Mouse (Mus musculus) lung, embryonic 14.5 days (tissue): Measurements from ENCODE around the gene Slc27a1. TPM values are rescaled to one million over a fixed set of nuclear protein-coding genes. Genes with fewer than 3 reads are reported as not detected.
"Not testable (repeated sequence)": the region's sequence is repeated elsewhere in the genome, so short reads cannot be mapped to it uniquely, and the experiment has no call there.

Experiments
- ATAC-seq: fragments of 200-750 bp; cut with Nextera tagmentation; 2 replicates; pipeline ENCODE4 v1.8.0; 2017; ENCODE audit warnings: mild to moderate bottlenecking, moderate TSS enrichment, moderate library complexity; ENCODE audit not compliant: insufficient read depth
- DNase-seq: peaks from one replicate; pipeline ENCODE4 v3.0.0-alpha.2; 2015
- H3K27ac ChIP-seq: fragments of 300-500 bp; sonication (generic); 2 replicates; pipeline ENCODE4 v1.5.1; 2014; ENCODE audit warnings: low read depth, mild to moderate bottlenecking, moderate library complexity
- H3K27me3 ChIP-seq: fragments of 300-500 bp; sonication (generic); 2 replicates; pipeline ENCODE4 v1.6.1; 2014; ENCODE audit warnings: low read length, control low read depth; ENCODE audit not compliant: insufficient read depth
- H3K36me3 ChIP-seq: fragments of 300-500 bp; sonication (generic); 2 replicates; pipeline ENCODE4 v1.6.1; 2014; ENCODE audit warnings: control low read depth; ENCODE audit not compliant: insufficient read depth
- H3K4me1 ChIP-seq: fragments of 300-500 bp; sonication (generic); 2 replicates; pipeline ENCODE4 v1.6.1; 2014; ENCODE audit warnings: antibody characterized with exemption, control low read depth; ENCODE audit not compliant: insufficient read depth
- H3K4me2 ChIP-seq: fragments of 300-500 bp; sonication (generic); 2 replicates; pipeline ENCODE4 v1.6.1; 2014; ENCODE audit warnings: mild to moderate bottlenecking
- H3K4me3 ChIP-seq: fragments of 300-500 bp; sonication (generic); 2 replicates; pipeline ENCODE4 v1.5.1; 2014; ENCODE audit warnings: low read depth, low read length
- H3K9ac ChIP-seq: fragments of 300-500 bp; sonication (generic); 2 replicates; pipeline ENCODE4 v1.6.1; 2014
- H3K9me3 ChIP-seq: fragments of 300-500 bp; sonication (generic); 2 replicates; pipeline ENCODE4 v1.6.1; 2016; ENCODE audit warnings: low read depth, low read length, control low read depth
- CTCF ChIP-seq: IDR thresholded peaks from 2 replicates; pipeline ENCODE4 v1.5.1; 2016; ENCODE audit warnings: antibody characterized with exemption, low read depth
- WGBS: fragments of 180-500 bp; shearing (Covaris S2); extraction: QIAGEN DNeasy Blood & Tissue Kit; methylation state at CpG from one replicate; pipeline ENCODE4 v1.1.7; 2014; 5-methylcytosine and 5-hydroxymethylcytosine counted together
- polyA plus RNA-seq: library from polyadenylated mRNA; unstranded; fragments of >200 nt; fragmentation: Nextera tagmentation; extraction: Ambion mirVana; gene quantifications from 2 replicates; pipeline ENCODE4 v1.2.1, GENCODE M21; 2014

The Slc27a1 gene
- polyA plus RNA-seq, 1 experiment from 2014 or later: 19.9 TPM

- 0 out of 2 replicates have a peak, but pooled peaks have one; percentile 47 for ATAC-seq
These were observed 40.2 kb upstream of the Slc27a1 start for GRCm38 (mm10) chr8:71528362-71529073.

GRCm38 (mm10) chr8:71530735-71531467, 37.8 kb upstream of the Slc27a1 start:
- H3K9me3 ChIP-seq, ATAC-seq, H3K9ac ChIP-seq, H3K27me3 ChIP-seq, H3K4me1 ChIP-seq, H3K4me3 ChIP-seq, H3K27ac ChIP-seq, H3K36me3 ChIP-seq, H3K4me2 ChIP-seq: not testable (repeated sequence)
- WGBS: 70% methylated on average over 5 of the region's 12 CpGs
- TF ChIP-seq CTCF: peak; percentile 59
- DNase-seq: peak; percentile 69

More at GRCm38 (mm10) chr8:71528362-71529073, 40.2 kb upstream of the Slc27a1 start:
- H3K27ac ChIP-seq: peak overlapping the region; percentile 64
- no peak overlapping the region for H3K9ac ChIP-seq
- no peaks in the 10 kb centered on the region for H3K36me3 ChIP-seq
- 77% methylated on average over 11 of the region's 11 CpGs for WGBS
- H3K4me2 ChIP-seq: no peak overlapping the region
- no peaks in the 10 kb centered on the region for H3K9me3 ChIP-seq
- H3K4me3 ChIP-seq: no peak overlapping the region
- DNase-seq: peak; percentile 66
- peaks cover 5% of the 10 kb centered on the region; the same call in 1 of the 2 replicates for H3K4me1 ChIP-seq
- no peak for TF ChIP-seq CTCF
- peaks cover 15% of the 10 kb centered on the region for H3K27me3 ChIP-seq

- H3K9me3 ChIP-seq: no peaks in the 10 kb centered on the region
- no peaks in the 10 kb centered on the region for H3K36me3 ChIP-seq
- 33% methylated on average over 3 of the region's 3 CpGs for WGBS
- no peaks in the 10 kb centered on the region for H3K27me3 ChIP-seq
- no peak for ATAC-seq
- DNase-seq: no peak
- H3K4me2 ChIP-seq: no peak overlapping the region
- no peak; the same call in 1 of the 2 replicates for TF ChIP-seq CTCF
- no peak overlapping the region for H3K4me3 ChIP-seq
- no peak overlapping the region for H3K27ac ChIP-seq
- 0 out of 2 replicates have a peak, but pooled peaks cover 4% of the 10 kb centered on the region for H3K4me1 ChIP-seq
- H3K9ac ChIP-seq: no peak overlapping the region
These were observed 34.3 kb upstream of the Slc27a1 start for GRCm38 (mm10) chr8:71534263-71534810.

GRCm38 (mm10) chr8:71535663-71536062, 33.0 kb upstream of the Slc27a1 start:
- Histone ChIP-seq H3K4me3 (no peak overlapping the region), H3K27ac (no peak overlapping the region), H3K27me3 (no peaks in the 10 kb centered on the region), H3K9ac (no peak overlapping the region), H3K4me1 (0 out of 2 replicates have a peak, but pooled peaks cover 4% of the 10 kb centered on the region), H3K9me3 (no peaks in the 10 kb centered on the region), H3K4me2 (peak overlapping the region; percentile 70; the same call in 1 of the 2 replicates), H3K36me3 (no peaks in the 10 kb centered on the region)
- no peak for ATAC-seq
- no peak for TF ChIP-seq CTCF
- DNase-seq: no peak
- WGBS: 56% methylated on average over 5 of the region's 5 CpGs

GRCm38 (mm10) chr8:71537028-71537867, 31.4 kb upstream of the Slc27a1 start, which contains the start of gene Bst2:
Bst2 (minus strand) TSS chr8:71537456.
- TF ChIP-seq CTCF: no peak
- Histone ChIP-seq H3K27ac (peak within 1 kb of the TSS; percentile 73), H3K4me2 (peak within 1 kb of the TSS; percentile 70), H3K36me3 (no peaks in the 10 kb centered on the region), H3K9ac (peak within 1 kb of the TSS; percentile 53), H3K4me1 (0 out of 2 replicates have a peak, but pooled peaks cover 4% of the 10 kb centered on the region), H3K9me3 (no peaks in the 10 kb centered on the region), H3K27me3 (no peaks in the 10 kb centered on the region), H3K4me3 (peak within 1 kb of the TSS; percentile 45)
- ATAC-seq (peak; percentile 89), DNase-seq (peak; percentile 96)
- WGBS: 2% methylated on average over 37 of the region's 37 CpGs

GRCm38 (mm10) chr8:71542632-71543343, 25.9 kb upstream of the Slc27a1 start, which contains the start of gene Mvb12a:
Mvb12a (plus strand) TSS chr8:71542922.
- peak; percentile 92 for ATAC-seq
- peaks cover 21% of the 10 kb centered on the region; the same call in 1 of the 2 replicates for H3K36me3 ChIP-seq
- DNase-seq: peak; percentile 100
- WGBS: under 1% methylated on average over 52 of the region's 55 CpGs
- peak within 1 kb of the TSS; percentile 86 for H3K4me2 ChIP-seq
- no peak for TF ChIP-seq CTCF
- H3K4me1 ChIP-seq: 0 out of 2 replicates have a peak, but pooled peaks cover 1% of the 10 kb centered on the region
- H3K27ac ChIP-seq: no peak within 1 kb of the TSS; the same call in 1 of the 2 replicates
- no peaks in the 10 kb centered on the region for H3K9me3 ChIP-seq
- H3K9ac ChIP-seq: peak within 1 kb of the TSS; percentile 53
- peak within 1 kb of the TSS; percentile 59 for H3K4me3 ChIP-seq
- no peaks in the 10 kb centered on the region for H3K27me3 ChIP-seq
